Mouse (Mus musculus) CH12.LX (cell line): ENCODE measurements at regions not wholly inside any gene's neighbourhood (a gene's known extent, or its start where the extent isn't known, plus 50 kb on each side); places are given as distances from the start of the nearest gene placed in this dataset.

Experiments used
- BHLHE40 ChIP-seq: IDR thresholded peaks from 2 replicates; pipeline ENCODE4 v1.6.1; 2011; ENCODE audit warnings: mild to moderate bottlenecking, low read depth, low read length, improper control_type of control experiment
- CTCF ChIP-seq, 2 experiments: IDR thresholded peaks in 1 of 2; conservative IDR thresholded peaks in 1 of 2; 2 replicates each; pipeline ENCODE4 v1.5.1; 2011 to 2012; ENCODE audit warnings: low read depth in 2 of 2, low read length in 2 of 2, improper control_type of control experiment in 1 of 2, inconsistent platforms in 1 of 2, mild to moderate bottlenecking in 1 of 2, moderate library complexity in 1 of 2
- KAT2A ChIP-seq: IDR thresholded peaks from 2 replicates; pipeline ENCODE4 v1.6.1; 2012; ENCODE audit warnings: low read length, improper control_type of control experiment, inconsistent platforms; ENCODE audit not compliant: insufficient replicate concordance
- MXI1 ChIP-seq: IDR thresholded peaks from 2 replicates; pipeline ENCODE4 v1.6.1; 2011; ENCODE audit warnings: mild to moderate bottlenecking, low read depth, low read length, improper control_type of control experiment
- TCF12 ChIP-seq: IDR thresholded peaks from 2 replicates; pipeline ENCODE4 v1.6.1; 2014; ENCODE audit warnings: low read depth, mild to moderate bottlenecking, inconsistent platforms, low read length, improper control_type of control experiment
- USF1 ChIP-seq: IDR thresholded peaks from 2 replicates; pipeline ENCODE4 v1.6.1; 2014; ENCODE audit warnings: low read depth, mild to moderate bottlenecking, inconsistent platforms, low read length, improper control_type of control experiment
- ZNF384 ChIP-seq: IDR thresholded peaks from 2 replicates; pipeline ENCODE4 v1.6.1; 2012; ENCODE audit warnings: low read depth, low read length, improper control_type of control experiment, inconsistent platforms

- TF ChIP-seq KAT2A (no peak), MXI1 (no peak), ZNF384 (no peak), TCF12 (no peak), CTCF (conservative IDR thresholded peaks at IDR 0.05 in 1 of 2, IDR thresholded peaks at IDR 0.05 in 1 of 2; ENCODE audit: low read depth in 2 of 2, low read length in 2 of 2) (no peak), USF1 (no peak), BHLHE40 (no peak)
Measured at GRCm38 (mm10) chr10:52577383-52577782, 113.0 kb upstream of the Slc35f1 start.
